ENCODE assay signal across 9 mouse cellular contexts in the genomic region with DNA sequence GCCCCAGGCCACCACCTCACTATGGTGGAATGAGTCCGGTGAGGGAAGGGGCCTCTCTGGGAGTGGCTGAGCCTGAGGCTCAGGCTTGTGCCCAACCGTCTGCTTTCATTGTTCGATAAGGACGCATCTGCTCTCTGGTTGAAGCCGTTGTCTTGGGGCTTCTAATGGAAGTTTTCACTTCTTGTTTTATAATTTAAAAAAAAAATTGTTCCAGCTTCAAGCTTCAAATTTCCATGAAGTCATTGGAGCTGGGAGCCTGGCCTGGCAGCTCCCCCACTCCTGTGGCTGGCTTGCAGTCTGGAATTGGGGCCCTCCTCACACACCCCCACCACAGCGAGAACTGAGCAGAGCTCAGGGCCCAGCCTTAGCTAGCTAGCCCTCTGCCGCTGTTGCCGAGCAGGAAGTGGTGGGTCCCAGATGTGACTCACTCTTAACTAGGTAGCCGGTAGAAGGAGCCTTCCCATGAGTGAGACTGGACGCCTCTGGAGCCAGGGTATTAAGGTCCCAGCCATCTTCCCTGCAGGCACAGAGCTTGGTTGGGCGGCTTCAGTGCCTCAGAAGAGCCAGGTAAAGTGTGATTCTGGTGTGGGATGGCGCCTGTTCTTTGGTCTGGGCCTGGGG. TPM values are rescaled to one million over a fixed set of nuclear protein-coding genes. Genes with fewer than 3 reads are reported as not detected.
DNase-seq lines count a peak whose midpoint lies in the region; ATAC-seq and TF ChIP-seq lines count a peak whose summit lies in the region.
"Had no signal": no experiment of that assay in that cellular context is flagged by ENCODE, and none has a peak within 500 bp of the region (broad histone marks: within the 10 kb centered on the region; RNA-seq: fewer than 3 reads in every experiment).

No protein-coding gene starts in this region.

- DNase-seq in MEL (ENCODE audit: low read depth, low spot score), result peak; percentile 91
- no peak for DNase-seq in layer of hippocampus, postnatal 25 days (ENCODE audit: extremely low spot score in 1 of 2, low spot score in 1 of 2)
- no peak for DNase-seq in urinary bladder, postnatal 10 days (ENCODE audit: low spot score)
- DNase-seq in right cerebral cortex, postnatal 10 days (ENCODE audit: low spot score in 2 of 2), result no peak
- DNase-seq in kidney, adult 9 months, result no peak

- TF ChIP-seq CTCF in C2C12 (IDR thresholded peaks at IDR 0.05; ENCODE audit: control insufficient read depth, insufficient read depth, insufficient read length), result no peak
- no peak for TF ChIP-seq CTCF in MEL (IDR thresholded peaks at IDR 0.05 in 2 of 3, conservative IDR thresholded peaks at IDR 0.05 in 1 of 3; ENCODE audit: control insufficient read depth in 1 of 3, insufficient read depth in 1 of 3, low read depth in 2 of 3, low read length in 3 of 3, poor library complexity in 1 of 3, severe bottlenecking in 1 of 3)

- peak overlapping the region; percentile 14 for H3K4me3 ChIP-seq in C2C12 (ENCODE audit: insufficient read depth, poor library complexity, severe bottlenecking)
- peak overlapping the region; percentile 31 to 57 for H3K4me3 ChIP-seq in MEL (ENCODE audit: control insufficient read depth in 1 of 2, insufficient read depth in 1 of 2, low read depth in 2 of 2, low read length in 2 of 2)
- no peak overlapping the region; the same call in 1 of the 2 replicates for H3K4me3 ChIP-seq in heart, embryonic 15.5 days
- H3K4me3 ChIP-seq: hindbrain, embryonic 15.5 days had no signal

- H3K79me3 ChIP-seq in C2C12 (ENCODE audit: low read depth), result peaks cover 71% of the 10 kb centered on the region

- peak; percentile 19 to 73; a peak in 2 of 4 replicates for TF ChIP-seq EP300 in MEL (IDR thresholded peaks at IDR 0.05; ENCODE audit: low read depth in 1 of 2, low read length in 2 of 2)

- peaks cover 34% of the 10 kb centered on the region for H3K36me3 ChIP-seq in C2C12 (ENCODE audit: control insufficient read depth, insufficient read depth)
- H3K36me3 ChIP-seq in MEL (ENCODE audit: control insufficient read depth in 1 of 2, insufficient read depth in 2 of 2, low read length in 2 of 2), result peaks cover 0 to 26% of the 10 kb centered on the region in 2 experiments; a peak in 2 of 4 replicates
- no peaks in the 10 kb centered on the region for H3K36me3 ChIP-seq in heart, embryonic 15.5 days
- H3K36me3 ChIP-seq: hindbrain, embryonic 15.5 days had no signal

- peaks cover 7 to 36% of the 10 kb centered on the region in 2 experiments; a peak in 3 of 4 replicates for H3K4me1 ChIP-seq in MEL (ENCODE audit: control insufficient read depth in 1 of 2, insufficient read depth in 2 of 2, low read length in 2 of 2)
- H3K4me1 ChIP-seq in heart, embryonic 15.5 days (replicated peaks), result peaks cover 25% of the 10 kb centered on the region
- H3K4me1 ChIP-seq: hindbrain, embryonic 15.5 days had no signal

- H3K4me2 ChIP-seq in heart, embryonic 15.5 days, result no peak overlapping the region; the same call in 1 of the 2 replicates
- H3K4me2 ChIP-seq: hindbrain, embryonic 15.5 days had no signal

- WGBS in heart, embryonic 15.5 days, result 54% methylated on average over 12 of the region's 12 CpGs

- peak overlapping the region; percentile 90 for H3K9ac ChIP-seq in MEL (ENCODE audit: control insufficient read depth, low read depth, low read length, poor library complexity, severe bottlenecking)
- 0 out of 2 replicates have a peak overlapping the region, but pooled peaks have one; percentile 15 for H3K9ac ChIP-seq in heart, embryonic 15.5 days
- H3K9ac ChIP-seq: hindbrain, embryonic 15.5 days had no signal

- H3K27me3 ChIP-seq in C2C12 (ENCODE audit: control insufficient read depth, insufficient read depth, insufficient read length) (no peaks in the 10 kb centered on the region), MEL (ENCODE audit: control insufficient read depth in 1 of 2, insufficient read depth in 2 of 2, low read length in 2 of 2) (no peaks in the 10 kb centered on the region)
- no peaks in the 10 kb centered on the region for H3K27me3 ChIP-seq in heart, embryonic 15.5 days
- H3K27me3 ChIP-seq: hindbrain, embryonic 15.5 days had no signal

- no peaks in the 10 kb centered on the region for H3K9me3 ChIP-seq in MEL (replicated peaks; ENCODE audit: insufficient read depth, low read length)
- no peaks in the 10 kb centered on the region for H3K9me3 ChIP-seq in heart, embryonic 15.5 days (replicated peaks)
- H3K9me3 ChIP-seq: hindbrain, embryonic 15.5 days had no signal

- no peak for ATAC-seq in heart, embryonic 15.5 days (replicated peaks; ENCODE audit: insufficient number of reproducible peaks, insufficient read depth, low FRiP score, low read depth)
- peak; percentile 61 for ATAC-seq in megakaryocyte, adult 5-6 weeks (ENCODE audit: poor library complexity, severe bottlenecking)

- H3K27ac ChIP-seq in MEL (ENCODE audit: control insufficient read depth, low read depth, low read length), result peak overlapping the region; percentile 98
- H3K27ac ChIP-seq in heart, embryonic 15.5 days, result peak overlapping the region; percentile 41; the same call in 1 of the 2 replicates
- H3K27ac ChIP-seq: hindbrain, embryonic 15.5 days had no signal

- H3K79me2 ChIP-seq in C2C12 (ENCODE audit: control insufficient read depth, insufficient read depth), result peaks cover 97% of the 10 kb centered on the region
- peaks cover 44% of the 10 kb centered on the region for H3K79me2 ChIP-seq in MEL (ENCODE audit: control insufficient read depth, insufficient read depth, low read length, poor library complexity)

- H3ac ChIP-seq in C2C12 (ENCODE audit: control insufficient read depth, insufficient read length, low read depth), result peak overlapping the region; percentile 75

- peak; percentile 52 to 82; a peak in 3 of 4 replicates for TF ChIP-seq POLR2A in MEL (IDR thresholded peaks at IDR 0.05; ENCODE audit: control insufficient read depth in 1 of 2, insufficient read depth in 1 of 2, low read depth in 1 of 2, low read length in 2 of 2, poor library complexity in 1 of 2)

- no peak for TF ChIP-seq RAD21 in MEL (IDR thresholded peaks at IDR 0.05; ENCODE audit: low read depth, low read length)

TF ChIP-seq in C2C12, 6 proteins besides CTCF, POLR2A, EP300 and RAD21:
- TF ChIP-seq CEBPB (IDR thresholded peaks at IDR 0.05; ENCODE audit: low read depth), result no peak
- peak; percentile 6 for TF ChIP-seq FOSL1 (IDR thresholded peaks at IDR 0.05; ENCODE audit: insufficient read depth, low read length, poor library complexity, severe bottlenecking)

TF ChIP-seq in MEL, 35 proteins besides CTCF, POLR2A, EP300 and RAD21 (continues in another document):
- TF ChIP-seq ELF1 (IDR thresholded peaks at IDR 0.05; ENCODE audit: low read depth, low read length) (peak; percentile 70), GABPA (IDR thresholded peaks at IDR 0.05; ENCODE audit: low read depth, low read length) (no peak), RCOR1 (IDR thresholded peaks at IDR 0.05; ENCODE audit: low read depth, low read length) (no peak), USF1 (IDR thresholded peaks at IDR 0.05; ENCODE audit: low read depth, low read length) (no peak), TBP (IDR thresholded peaks at IDR 0.05; ENCODE audit: low read depth, low read length) (peak; percentile 62), ZC3H11A (IDR thresholded peaks at IDR 0.05; ENCODE audit: low read depth, low read length) (no peak), USF2 (IDR thresholded peaks at IDR 0.05; ENCODE audit: borderline replicate concordance in 1 of 2, insufficient read depth in 1 of 2, low read depth in 1 of 2, low read length in 2 of 2) (no peak), GATA1 (IDR thresholded peaks at IDR 0.05; ENCODE audit: low read depth, low read length) (peak; percentile 36; the same call in 1 of the 2 replicates), BHLHE40 (IDR thresholded peaks at IDR 0.05; ENCODE audit: borderline replicate concordance, low read depth, low read length) (0 out of 2 replicates have a peak, but pooled peaks have one; percentile 10), UBTF (IDR thresholded peaks at IDR 0.05; ENCODE audit: borderline replicate concordance, insufficient read depth, low read depth, low read length) (no peak), NRF1 (IDR thresholded peaks at IDR 0.05; ENCODE audit: insufficient read depth, low read depth, low read length, poor library complexity, severe bottlenecking) (no peak), POLR2AphosphoS2 (IDR thresholded peaks at IDR 0.05; ENCODE audit: low read length) (peak; percentile 27; the same call in 1 of the 2 replicates), CHD1 (IDR thresholded peaks at IDR 0.05; ENCODE audit: low read depth, low read length) (no peak; the same call in 1 of the 2 replicates), MYB (IDR thresholded peaks at IDR 0.05; ENCODE audit: low read depth, low read length) (peak; percentile 77), MAFK (IDR thresholded peaks at IDR 0.05; ENCODE audit: borderline replicate concordance, low read depth, low read length) (no peak), JUND (IDR thresholded peaks at IDR 0.05; ENCODE audit: low read depth, low read length) (no peak), TCF12 (IDR thresholded peaks at IDR 0.05; ENCODE audit: low read depth, low read length) (peak; percentile 42; the same call in 1 of the 2 replicates), HCFC1 (IDR thresholded peaks at IDR 0.05; ENCODE audit: low read depth, low read length) (peak; percentile 5; the same call in 1 of the 2 replicates), MEF2A (IDR thresholded peaks at IDR 0.05; ENCODE audit: extremely low read depth, insufficient replicate concordance, low read depth, low read length, poor library complexity, severe bottlenecking) (no peak), NELFE (IDR thresholded peaks at IDR 0.05; ENCODE audit: low read depth, low read length) (peak; percentile 70), E2F4 (IDR thresholded peaks at IDR 0.05; ENCODE audit: borderline replicate concordance, low read depth, low read length) (no peak), MYC (IDR thresholded peaks at IDR 0.05; ENCODE audit: low read depth, low read length) (0 out of 2 replicates have a peak, but pooled peaks have one; percentile 56), SIN3A (IDR thresholded peaks at IDR 0.05; ENCODE audit: low read length) (peak; percentile 60), ZKSCAN1 (IDR thresholded peaks at IDR 0.05; ENCODE audit: low read depth, low read length) (no peak), ZNF384 (IDR thresholded peaks at IDR 0.05; ENCODE audit: low read depth, low read length) (peak; percentile 38), MAX (IDR thresholded peaks at IDR 0.05; ENCODE audit: low read length) (peak; percentile 25; the same call in 1 of the 2 replicates)

RNA-seq across cellular contexts. Expression of gene Adcy7, which starts 16.5 kb away (rescaled TPM):
- polyA plus RNA-seq in C2C12 (2012; fragmentation: generic; extraction: Trizol) (66.9 TPM), MEL (2012; ENCODE audit: insufficient read depth in 1 of 2, insufficient read length in 2 of 2, low read depth in 1 of 2, low replicate concordance in 2 of 2, missing spikeins in 1 of 2) (10 to 100 TPM in 1 of 2 experiments, not detected in 1; 83.7 TPM)
- 62.9 and 89.9 TPM in 2 replicates for total RNA-seq in MEL (2012; rRNA removed)
- 2.7 and 5.9 TPM in 2 replicates for polyA plus RNA-seq in heart, embryonic 15.5 days (2015; fragmentation: Nextera tagmentation; extraction: Ambion mirVana)
- 43.5 and 58.4 TPM in 2 replicates for total RNA-seq in megakaryocyte, adult 5-6 weeks (2015)
- total RNA-seq in megakaryocyte, adult 5-6 weeks (2017), result 63.7 and 70.3 TPM in 2 replicates
- total RNA-seq in layer of hippocampus, postnatal 25 days (2021), result 1 to 10 TPM; 2.7 to 3.2 TPM

Comparison
In these comparisons a context has a peak if more than half of its experiments do, and no peak if none do; other contexts are left out.
1. RNA of gene Adcy7, which starts 16.5 kb away (total RNA-seq): 43.5 to 70.3 TPM in megakaryocyte, adult 5-6 weeks and 62.9 to 89.9 TPM in MEL; 2.7 to 3.2 TPM in layer of hippocampus, postnatal 25 days; every median in the first group is over 10 times any median in the second.